Mouse (Mus musculus): ENCODE measurements around the gene Tfcp2l1. TPM values are rescaled to one million over a fixed set of nuclear protein-coding genes. Genes with fewer than 3 reads are reported as not detected.

The Tfcp2l1 gene
- polyA plus RNA-seq, 1 experiment from 2014 or later, result 0.35 TPM

GRCm38 (mm10) chr1:118699961-118700360 lies 72.2 kb downstream of the Tfcp2l1 start:
- no peak overlapping the region for H3K4me3 ChIP-seq (replicated peaks)
- no peaks in the 10 kb centered on the region for H3K4me1 ChIP-seq
- no peaks in the 10 kb centered on the region for H3K27me3 ChIP-seq (replicated peaks)
- H3K36me3 ChIP-seq, result no peaks in the 10 kb centered on the region
- no peak overlapping the region for H3K27ac ChIP-seq (replicated peaks)
- ATAC-seq (ENCODE audit: low FRiP score), result no peak
- 88% methylated on average over 1 of the region's 1 CpGs for WGBS
- no peak overlapping the region for H3K4me2 ChIP-seq
- H3K9ac ChIP-seq (replicated peaks), result no peak overlapping the region
- H3K9me3 ChIP-seq (replicated peaks), result no peaks in the 10 kb centered on the region

GRCm38 (mm10) chr1:118711606-118712005 lies 83.9 kb downstream of the Tfcp2l1 start:
- Histone ChIP-seq H3K4me1 (no peaks in the 10 kb centered on the region), H3K36me3 (no peaks in the 10 kb centered on the region), H3K4me3 (replicated peaks) (no peak overlapping the region), H3K9me3 (replicated peaks) (no peaks in the 10 kb centered on the region), H3K27ac (replicated peaks) (no peak overlapping the region), H3K27me3 (replicated peaks) (no peaks in the 10 kb centered on the region), H3K4me2 (no peak overlapping the region), H3K9ac (replicated peaks) (no peak overlapping the region)
- no peak for ATAC-seq (ENCODE audit: low FRiP score)
- 85% methylated on average over 4 of the region's 4 CpGs for WGBS

GRCm38 (mm10) chr1:118716225-118716624 lies 88.5 kb downstream of the Tfcp2l1 start:
- no peak for ATAC-seq (ENCODE audit: low FRiP score)
- H3K4me3 ChIP-seq (replicated peaks), result no peak overlapping the region

GRCm38 (mm10) chr1:118718055-118718454 lies 90.3 kb downstream of the Tfcp2l1 start:
- no peaks in the 10 kb centered on the region for H3K9me3 ChIP-seq (replicated peaks)
- no peaks in the 10 kb centered on the region for H3K27me3 ChIP-seq (replicated peaks)
- H3K4me3 ChIP-seq (replicated peaks), result no peak overlapping the region
- H3K4me2 ChIP-seq, result no peak overlapping the region
- H3K4me1 ChIP-seq, result no peaks in the 10 kb centered on the region
- 76% methylated on average over 6 of the region's 6 CpGs for WGBS
- H3K36me3 ChIP-seq, result no peaks in the 10 kb centered on the region
- no peak overlapping the region for H3K9ac ChIP-seq (replicated peaks)
- ATAC-seq (ENCODE audit: low FRiP score), result no peak
- no peak overlapping the region for H3K27ac ChIP-seq (replicated peaks)

More at GRCm38 (mm10) chr1:118716225-118716624, 88.5 kb downstream of the Tfcp2l1 start:
- Histone ChIP-seq H3K9me3 (replicated peaks) (no peaks in the 10 kb centered on the region), H3K4me1 (no peaks in the 10 kb centered on the region), H3K27me3 (replicated peaks) (no peaks in the 10 kb centered on the region), H3K9ac (replicated peaks) (no peak overlapping the region), H3K36me3 (no peaks in the 10 kb centered on the region), H3K4me2 (no peak overlapping the region), H3K27ac (replicated peaks) (no peak overlapping the region)
- 71% methylated on average over 1 of the region's 1 CpGs for WGBS

- Histone ChIP-seq H3K27ac (replicated peaks) (no peak overlapping the region), H3K27me3 (replicated peaks) (no peaks in the 10 kb centered on the region), H3K4me1 (no peaks in the 10 kb centered on the region), H3K4me3 (replicated peaks) (no peak overlapping the region), H3K4me2 (no peak overlapping the region), H3K9ac (replicated peaks) (no peak overlapping the region), H3K36me3 (no peaks in the 10 kb centered on the region), H3K9me3 (replicated peaks) (no peaks in the 10 kb centered on the region)
- no peak for ATAC-seq (ENCODE audit: low FRiP score)
- WGBS, result 86% methylated on average over 2 of the region's 2 CpGs
Observed at GRCm38 (mm10) chr1:118719699-118720098, 92.0 kb downstream of the Tfcp2l1 start.

GRCm38 (mm10) chr1:118720474-118721095 lies 92.8 kb downstream of the Tfcp2l1 start:
- no peaks in the 10 kb centered on the region for H3K9me3 ChIP-seq (replicated peaks)
- no peaks in the 10 kb centered on the region for H3K4me1 ChIP-seq
- no peak overlapping the region for H3K27ac ChIP-seq (replicated peaks)
- no peak overlapping the region for H3K4me3 ChIP-seq (replicated peaks)
- no peaks in the 10 kb centered on the region for H3K36me3 ChIP-seq
- WGBS, result 30% methylated on average over 8 of the region's 8 CpGs
- H3K4me2 ChIP-seq, result no peak overlapping the region
- no peak for ATAC-seq (ENCODE audit: low FRiP score)
- H3K9ac ChIP-seq (replicated peaks), result no peak overlapping the region
- H3K27me3 ChIP-seq (replicated peaks), result no peaks in the 10 kb centered on the region

- Histone ChIP-seq H3K9me3 (replicated peaks) (no peaks in the 10 kb centered on the region), H3K27me3 (replicated peaks) (no peaks in the 10 kb centered on the region), H3K27ac (replicated peaks) (no peak overlapping the region), H3K36me3 (no peaks in the 10 kb centered on the region), H3K9ac (replicated peaks) (no peak overlapping the region), H3K4me3 (replicated peaks) (no peak overlapping the region), H3K4me1 (no peaks in the 10 kb centered on the region), H3K4me2 (no peak overlapping the region)
- WGBS, result 84% methylated on average over 4 of the region's 4 CpGs
- no peak for ATAC-seq (ENCODE audit: low FRiP score)
Observed at GRCm38 (mm10) chr1:118727075-118727474, 99.3 kb downstream of the Tfcp2l1 start.

GRCm38 (mm10) chr1:118728796-118729195 lies 101.1 kb downstream of the Tfcp2l1 start:
- H3K4me2 ChIP-seq, result no peak overlapping the region
- no peak for ATAC-seq (ENCODE audit: low FRiP score)

More at GRCm38 (mm10) chr1:118728796-118729195, 101.1 kb downstream of the Tfcp2l1 start:
- Histone ChIP-seq H3K27me3 (replicated peaks) (no peaks in the 10 kb centered on the region), H3K27ac (replicated peaks) (no peak overlapping the region), H3K4me3 (replicated peaks) (no peak overlapping the region), H3K9ac (replicated peaks) (no peak overlapping the region), H3K4me1 (no peaks in the 10 kb centered on the region), H3K36me3 (no peaks in the 10 kb centered on the region), H3K9me3 (replicated peaks) (no peaks in the 10 kb centered on the region)

Other genes starting within 250 kb of the Tfcp2l1 start
- gene Clasp1, start 238.9 kb upstream of the Tfcp2l1 start, polyA plus RNA-seq (2015; fragmentation: Nextera tagmentation; extraction: Ambion mirVana), result 74.7 and 88.1 TPM in 2 replicates